Mouse (Mus musculus): ENCODE data around the gene Ripply3.

DNA sequence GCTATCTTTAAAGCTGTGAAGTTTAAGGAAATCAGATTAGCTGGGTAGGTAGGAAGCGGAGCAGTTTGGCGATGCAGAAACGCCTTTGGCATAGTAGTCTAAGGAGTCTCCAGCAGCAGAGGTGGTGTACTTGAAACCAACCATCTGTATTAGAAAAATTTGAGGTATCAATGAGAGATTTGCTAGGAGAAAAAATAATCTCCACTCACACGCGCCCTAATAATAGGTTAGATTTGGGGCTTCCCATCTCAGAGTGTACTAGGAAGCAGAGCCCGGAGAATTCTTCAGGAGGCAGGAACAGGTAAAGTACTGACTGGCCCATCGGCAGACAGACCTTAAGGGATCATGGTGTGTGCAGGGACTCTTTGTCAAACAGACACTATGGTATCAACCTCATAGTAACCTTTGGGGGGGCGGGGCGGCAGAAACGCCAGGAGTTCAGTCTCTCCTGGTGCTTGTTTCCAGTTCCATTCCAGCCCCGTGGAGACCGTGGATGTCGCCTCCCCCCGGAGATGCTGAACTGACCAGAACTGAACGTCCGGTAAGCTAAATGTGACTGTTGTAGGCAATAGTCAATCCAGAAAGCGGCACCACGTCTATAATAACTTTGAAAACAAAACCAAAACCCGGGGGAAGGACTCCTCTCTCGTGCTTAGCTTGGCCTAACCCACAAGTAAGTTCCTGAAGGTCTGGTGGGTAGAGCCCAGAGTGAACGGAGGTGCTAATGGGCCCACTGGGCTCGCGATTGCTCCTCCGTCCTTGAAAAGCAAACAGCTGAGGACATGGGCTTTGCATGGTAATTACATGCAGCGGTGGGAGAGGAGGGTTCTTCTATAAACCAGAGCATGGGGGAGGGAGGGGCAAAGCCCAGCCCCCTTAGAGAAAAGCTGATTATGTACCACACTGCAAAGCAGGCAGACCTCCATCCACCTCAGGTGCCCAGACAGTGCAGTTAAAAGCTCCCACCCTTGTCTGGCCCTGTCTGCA is 954 bp downstream of the Ripply3 start:
- no peak for TF ChIP-seq POLR2A (IDR thresholded peaks at IDR 0.05; ENCODE audit: insufficient read depth, low read depth, low read length)
- no peak for TF ChIP-seq CTCF (IDR thresholded peaks at IDR 0.05; ENCODE audit: insufficient read depth, low read depth, low read length)
